Mouse (Mus musculus) liver, adult (tissue): Measurements from ENCODE around the gene Npas1.

Source experiments
- GATA4 ChIP-seq: IDR thresholded peaks from 2 replicates; pipeline ENCODE4 v1.6.1; 2014; ENCODE audit warnings: mild to moderate bottlenecking, low read length; ENCODE audit not compliant: insufficient replicate concordance

Gene Npas1

DNA sequence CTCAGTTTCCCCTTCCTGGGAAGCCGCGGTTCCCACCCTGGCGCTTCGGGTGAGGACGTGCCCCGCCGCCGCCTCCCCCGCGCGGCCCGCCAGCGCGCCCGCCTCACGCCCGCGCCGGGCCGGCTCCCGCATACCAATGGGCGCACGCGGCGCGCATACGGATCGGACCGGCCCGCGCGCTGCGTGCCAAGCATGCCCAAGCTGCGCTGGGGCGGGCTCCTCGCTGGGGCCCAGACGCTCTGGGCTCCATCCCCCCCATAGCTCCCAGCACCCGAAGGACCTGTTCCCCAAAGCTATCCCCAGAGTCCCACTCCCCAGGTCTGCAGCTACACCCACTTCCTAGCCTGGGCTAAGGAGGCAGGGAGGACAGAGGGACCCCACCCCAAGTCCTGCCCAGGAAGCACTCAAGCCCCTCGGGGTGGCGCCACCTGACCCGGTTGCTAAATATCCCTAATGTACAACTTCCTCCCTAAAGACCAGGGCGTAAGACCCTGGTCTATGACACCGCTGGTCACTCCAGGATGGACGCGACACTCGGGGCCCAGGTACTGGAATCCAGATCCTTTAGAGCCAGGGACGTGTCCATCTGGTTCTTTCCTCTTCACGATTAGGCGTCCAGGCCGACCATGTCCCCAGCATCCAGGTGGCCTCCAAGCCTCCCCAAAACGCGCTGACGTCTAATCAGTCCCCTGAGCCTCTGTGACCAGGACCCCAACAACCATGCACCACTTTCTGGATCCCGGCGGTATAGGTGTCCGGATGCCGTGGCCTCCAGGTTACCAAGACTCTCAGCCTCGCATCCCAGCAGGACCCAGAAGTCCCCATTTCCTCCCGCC, 1.5 kb downstream of the Npas1 start:
- TF ChIP-seq GATA4 = no peak

DNA sequence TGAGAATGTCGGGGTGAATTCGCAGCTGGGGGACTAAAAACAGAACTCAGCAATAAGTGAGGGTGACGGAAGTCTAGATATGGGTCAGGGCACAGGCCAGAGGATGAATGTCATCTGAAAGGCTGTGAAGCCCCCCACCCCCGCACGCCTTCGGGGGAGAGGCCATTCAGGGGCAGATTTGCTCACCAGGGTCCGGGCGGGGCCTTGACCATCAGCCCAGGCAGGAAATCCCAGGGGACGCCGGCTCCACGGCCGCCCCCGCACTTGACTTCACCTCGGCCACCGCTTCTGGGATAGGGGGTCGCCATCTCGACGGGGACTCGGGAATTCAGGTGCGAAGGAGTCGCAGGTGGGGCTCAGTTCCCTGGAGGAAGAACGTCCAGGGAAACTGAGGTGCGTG, 2.2 kb downstream of the Npas1 start:
- TF ChIP-seq GATA4 = no peak

DNA sequence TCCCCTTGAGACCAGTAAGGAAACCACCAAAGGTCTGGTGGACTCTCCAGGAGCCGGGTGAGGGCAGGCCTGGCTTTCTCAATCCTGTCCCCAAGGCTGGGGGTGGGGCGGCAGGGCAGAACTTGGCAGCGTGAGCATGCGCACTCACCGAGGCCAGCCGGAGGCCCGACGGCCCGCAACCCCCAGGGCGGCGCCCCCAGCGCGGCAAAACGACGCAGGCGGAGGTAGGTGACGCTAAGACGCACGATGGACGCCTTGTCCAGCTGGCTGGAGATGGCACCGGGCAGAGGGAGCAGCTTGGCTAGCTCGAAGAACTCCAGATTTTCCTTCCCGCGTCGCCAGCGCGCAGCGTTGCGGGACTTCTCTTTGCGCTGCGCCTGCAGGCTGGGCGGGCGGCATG, 3.1 kb downstream of the Npas1 start:
- TF ChIP-seq GATA4 = no peak

DNA sequence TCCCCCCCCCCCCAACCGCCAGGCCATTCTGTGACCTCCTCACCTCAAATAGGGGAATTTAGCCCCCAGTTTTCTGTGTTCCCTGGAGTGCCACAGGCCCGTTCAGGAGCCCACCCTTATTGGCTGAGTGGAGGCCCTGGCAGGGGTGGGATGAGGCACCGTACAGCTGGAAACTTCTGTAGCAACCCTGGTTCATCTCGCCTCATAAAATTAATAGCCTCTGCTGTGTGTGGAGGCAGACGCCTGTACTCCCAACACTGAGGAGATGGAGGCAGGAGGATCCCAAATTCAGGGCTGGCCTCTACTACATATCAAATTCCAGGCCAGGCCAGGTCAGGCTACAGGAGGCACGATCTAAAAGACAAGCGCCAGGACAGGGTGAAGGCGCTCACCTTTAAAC, 3.7 kb downstream of the Npas1 start:
- no peak for TF ChIP-seq GATA4

DNA sequence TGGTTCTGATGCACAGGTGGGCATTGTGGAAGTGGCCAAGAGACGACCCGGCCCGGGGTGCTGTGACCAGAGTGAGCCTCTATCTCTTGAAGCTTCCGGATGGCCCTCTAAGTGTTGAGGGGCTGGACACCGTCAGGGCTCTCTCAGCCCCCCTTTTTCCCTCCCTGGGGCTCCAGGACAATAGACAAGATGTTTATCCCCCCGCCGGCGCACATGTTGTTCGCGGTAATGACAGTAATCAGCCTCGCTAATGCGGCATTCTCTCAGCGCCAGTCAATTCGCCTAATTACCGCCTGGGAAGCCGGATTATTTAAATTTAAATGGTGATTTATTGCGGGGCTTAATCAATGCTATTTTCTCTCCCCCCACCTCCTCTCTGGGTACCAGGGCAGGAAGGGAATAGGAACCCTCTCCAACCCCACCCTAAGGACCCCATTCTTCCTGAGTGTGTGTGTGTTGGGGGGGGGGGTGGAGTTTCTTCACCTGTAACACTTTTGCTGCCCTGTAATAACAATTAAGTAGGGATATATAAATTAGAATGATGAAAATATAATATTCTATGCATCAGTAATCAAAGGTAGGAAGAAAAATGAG, 5.3 kb downstream of the Npas1 start:
- no peak for TF ChIP-seq GATA4

DNA sequence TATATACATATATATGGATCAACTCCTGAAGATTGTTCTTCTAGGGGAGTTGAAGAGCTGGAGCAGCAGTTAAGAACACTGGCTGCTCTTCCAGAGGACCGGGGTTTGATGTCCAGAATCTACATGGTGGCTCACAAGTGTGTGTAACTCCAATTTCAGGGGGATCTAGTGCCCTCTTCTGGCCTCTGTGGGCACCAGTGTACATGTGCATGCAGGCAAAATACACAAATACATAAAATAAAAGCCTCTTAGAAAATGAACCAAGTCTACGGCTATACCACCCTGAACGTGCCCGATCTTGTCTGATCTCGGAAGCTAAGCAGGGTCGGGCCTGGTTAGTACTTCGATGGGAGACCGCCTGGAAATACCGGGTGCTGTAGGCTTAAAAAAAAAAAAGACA, 6.0 kb downstream of the Npas1 start:
- TF ChIP-seq GATA4 = no peak

DNA sequence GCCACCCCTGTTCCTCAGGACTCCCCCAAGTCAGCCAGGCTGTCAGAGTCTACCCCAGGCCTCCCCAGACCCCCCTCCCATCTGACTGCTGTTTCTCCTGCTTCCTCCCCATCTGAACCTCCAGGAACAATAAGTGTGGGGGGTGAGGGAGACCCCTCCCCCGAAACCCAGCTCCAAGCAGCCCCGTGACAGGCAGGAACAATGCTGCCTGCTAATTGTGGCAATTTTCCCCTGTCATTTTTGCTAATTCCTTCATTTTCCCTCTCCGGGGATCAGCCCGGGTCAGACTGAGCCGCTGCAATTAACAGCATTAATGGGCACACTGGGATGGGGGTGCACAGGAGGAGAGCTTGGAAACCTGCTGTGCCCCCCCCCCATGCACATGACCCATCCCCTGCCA, 9.4 kb downstream of the Npas1 start:
- no peak for TF ChIP-seq GATA4

DNA sequence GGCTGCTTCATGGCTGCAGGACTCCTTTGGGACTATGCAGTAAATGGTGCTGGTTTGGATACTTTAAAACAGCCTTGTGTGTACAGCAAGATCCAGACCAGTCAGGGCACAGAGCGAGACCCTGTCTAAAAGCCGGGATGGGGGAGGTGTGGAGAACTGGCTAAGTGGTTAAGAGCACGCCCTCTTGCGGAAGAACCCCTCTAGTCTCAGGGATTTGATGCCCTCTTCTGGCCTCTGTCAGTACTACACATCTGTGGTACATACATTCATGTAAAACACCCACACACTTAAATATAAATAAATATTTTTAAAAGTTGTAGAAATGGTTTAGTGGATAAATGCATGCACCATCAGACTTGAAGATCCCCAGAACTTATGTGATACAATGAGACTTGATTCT, 11.0 kb downstream of the Npas1 start:
- no peak for TF ChIP-seq GATA4

DNA sequence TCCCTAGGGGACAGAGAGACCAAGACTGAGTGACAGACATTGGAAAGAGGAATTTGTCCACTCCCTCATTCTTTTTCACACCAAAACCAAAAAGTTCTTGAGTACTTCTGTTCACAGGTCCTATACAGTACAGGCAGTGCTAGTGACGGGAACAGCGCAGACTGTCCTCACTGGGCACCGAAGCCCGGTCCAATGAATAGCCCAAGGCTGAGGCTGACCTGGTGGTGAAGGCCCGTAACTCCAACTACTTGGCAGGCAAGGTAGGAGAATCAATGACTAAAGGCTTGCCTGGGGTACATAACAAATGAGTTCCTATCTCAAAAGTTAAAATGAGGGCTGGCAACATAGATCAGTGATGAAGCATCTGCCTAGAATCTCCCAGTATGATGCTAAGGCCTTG, 12.0 kb downstream of the Npas1 start:
- TF ChIP-seq GATA4 = no peak

DNA sequence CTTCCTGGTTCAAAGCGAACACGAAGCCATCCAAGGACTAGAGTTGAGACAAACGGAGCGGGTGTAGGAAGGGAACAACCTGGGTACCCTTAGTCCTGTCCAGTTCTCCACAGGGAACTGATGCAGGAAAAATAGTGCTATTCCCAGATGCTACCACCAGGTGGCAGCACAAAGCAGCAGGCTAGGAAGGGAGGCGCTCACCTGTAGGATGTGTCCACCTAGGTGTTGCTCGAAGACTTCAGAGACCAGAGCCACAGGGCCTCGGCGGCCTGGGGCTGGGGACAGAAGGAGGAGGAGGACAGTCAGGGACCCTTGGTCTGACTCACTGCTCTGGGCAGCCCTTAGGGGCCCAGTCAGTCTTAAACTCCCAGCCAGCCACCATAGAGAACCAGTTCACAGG, 12.4 kb downstream of the Npas1 start:
- no peak for TF ChIP-seq GATA4

DNA sequence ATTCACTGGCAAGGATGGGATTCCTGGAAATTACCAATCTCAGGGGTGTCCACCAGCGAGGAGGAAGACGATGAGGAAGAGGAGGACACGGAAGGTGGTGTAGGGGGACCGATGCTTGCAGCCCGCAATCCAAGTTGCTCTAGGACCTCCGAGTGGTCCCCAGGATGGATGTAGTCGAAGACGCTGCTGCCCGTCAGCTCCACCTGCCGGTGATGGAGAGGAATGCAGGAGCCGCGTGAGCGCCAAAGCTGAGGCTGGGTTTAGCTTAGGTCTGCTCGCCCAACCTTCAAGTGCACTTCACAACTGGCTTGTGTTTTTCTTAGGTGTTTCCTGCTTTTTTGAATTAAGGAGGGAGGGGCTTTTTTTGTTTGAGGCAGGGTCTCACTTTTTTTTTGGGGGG, 14.3 kb downstream of the Npas1 start:
- TF ChIP-seq GATA4 = no peak

DNA sequence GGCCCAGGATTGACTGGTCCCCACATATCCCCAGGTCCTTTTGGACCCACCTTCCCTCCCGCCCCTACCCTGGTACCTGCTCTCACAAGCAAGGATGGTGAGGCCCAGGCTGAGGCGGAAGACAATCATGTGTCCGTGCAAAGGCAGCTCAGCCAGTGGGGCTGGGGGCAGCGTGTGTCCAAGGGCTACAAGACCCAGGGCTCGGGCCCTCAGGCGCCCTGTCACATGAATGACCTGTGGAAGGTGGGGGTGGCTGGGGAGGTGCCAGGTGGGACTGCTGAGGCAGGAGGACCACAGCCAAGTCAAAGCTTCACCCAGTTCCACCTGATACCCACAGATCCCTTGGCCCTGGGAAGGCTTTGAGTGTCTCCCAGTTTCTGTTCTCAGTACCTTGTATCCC, 15.8 kb downstream of the Npas1 start:
- TF ChIP-seq GATA4 = no peak

DNA sequence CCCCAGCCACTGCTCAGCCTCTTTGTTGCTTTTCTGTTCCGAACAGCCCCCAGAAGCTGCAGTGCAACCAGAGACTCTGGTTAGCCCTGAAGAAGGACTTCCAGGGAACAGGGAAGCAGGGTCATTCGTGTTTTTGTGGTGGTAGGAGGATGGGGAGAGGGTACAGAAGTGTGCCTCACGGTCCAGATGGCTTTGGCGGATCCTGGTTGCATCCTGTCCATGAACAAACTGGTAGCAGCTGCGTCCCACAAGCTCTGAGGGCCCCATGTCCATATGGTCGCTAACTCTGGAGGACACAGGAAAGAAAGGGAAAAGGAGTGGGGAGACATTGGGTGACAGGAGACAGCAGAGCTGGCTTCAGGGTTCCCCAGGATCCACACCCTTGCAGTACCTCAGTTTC, 16.4 kb downstream of the Npas1 start:
- TF ChIP-seq GATA4 = no peak

DNA sequence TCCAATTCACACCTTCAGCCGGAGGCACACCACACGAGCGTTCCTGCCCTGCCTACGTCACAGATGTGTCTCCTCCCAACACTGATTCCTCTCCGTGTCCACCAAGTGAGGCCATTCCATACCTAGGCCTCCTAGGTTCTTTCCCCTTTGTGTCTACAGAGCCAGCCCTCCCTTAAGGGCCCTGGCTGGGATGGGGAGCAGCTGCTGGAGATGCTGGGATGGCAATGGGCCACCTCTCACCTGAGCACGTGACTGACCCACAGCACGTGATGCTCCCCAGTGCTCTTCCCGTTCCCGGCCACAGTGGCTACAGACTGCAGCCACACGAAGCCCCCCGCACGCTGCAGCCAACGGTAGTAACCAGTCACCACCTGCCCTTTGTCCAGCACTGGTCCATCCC, 17.0 kb downstream of the Npas1 start:
- TF ChIP-seq GATA4 = no peak

DNA sequence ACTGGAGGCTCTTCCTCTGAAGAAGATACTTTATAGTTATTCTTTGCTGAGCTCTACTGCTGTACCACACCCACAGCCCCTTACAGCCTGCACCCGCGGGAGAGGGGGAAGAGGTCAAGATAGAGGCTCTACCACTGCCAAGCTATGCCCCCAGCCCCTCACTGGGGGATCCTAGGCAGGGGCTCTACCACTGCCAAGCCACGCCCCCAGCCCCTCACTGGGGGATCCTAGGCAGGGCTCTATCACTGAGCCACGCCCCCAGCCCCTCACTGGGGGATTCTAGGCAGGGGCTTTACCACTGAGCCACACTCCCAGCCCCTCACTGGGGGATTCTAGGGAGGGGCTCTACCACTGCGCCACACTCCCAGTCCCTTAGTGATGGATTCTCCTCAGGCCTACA, 21.2 kb downstream of the Npas1 start:
- no peak for TF ChIP-seq GATA4

DNA sequence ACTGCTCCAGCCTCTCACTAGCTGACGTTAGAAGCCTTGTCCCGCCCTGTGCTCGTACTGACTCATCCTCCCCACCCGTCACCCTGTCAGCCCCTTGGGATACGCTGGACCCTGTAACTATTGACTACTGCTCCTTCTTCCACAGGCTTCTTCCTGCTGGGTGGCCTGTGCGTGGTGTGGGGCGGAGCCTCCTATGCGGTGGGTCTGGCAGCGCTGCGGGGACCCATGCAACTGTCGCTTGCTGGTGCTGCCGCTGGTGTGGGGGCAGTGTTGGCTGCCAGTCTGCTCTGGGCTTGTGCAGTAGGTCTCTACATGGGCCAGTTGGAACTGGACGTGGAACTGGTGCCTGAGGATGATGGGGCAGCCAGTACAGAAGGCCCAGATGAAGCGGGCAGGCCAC, 22.5 kb downstream of the Npas1 start:
- no peak for TF ChIP-seq GATA4
